Mouse (Mus musculus): ENCODE measurements around the gene Cers6.

The Cers6 gene

DNA sequence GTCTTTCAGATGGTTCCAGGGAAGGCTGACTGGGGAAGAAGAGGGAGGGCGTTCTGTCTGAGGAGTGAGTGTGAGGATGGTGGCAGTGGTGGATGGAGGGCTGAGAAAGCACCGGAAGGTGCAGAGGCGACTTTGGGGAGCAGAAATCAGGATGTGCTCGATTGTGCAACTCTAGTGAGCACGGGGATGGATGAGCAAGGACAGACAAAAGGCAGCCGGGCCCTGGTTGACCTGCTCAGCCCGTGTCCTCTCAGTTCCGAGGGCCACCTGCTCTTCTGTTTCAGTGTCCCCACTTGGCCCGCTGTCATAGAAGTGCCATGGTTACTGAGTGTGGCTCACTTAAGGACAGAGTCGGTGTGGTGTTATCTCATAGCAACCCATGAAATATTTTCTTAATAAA is 99.4 kb downstream of the Cers6 start:
- no peak for DNase-seq (ENCODE audit: low spot score in 2 of 2)

DNA sequence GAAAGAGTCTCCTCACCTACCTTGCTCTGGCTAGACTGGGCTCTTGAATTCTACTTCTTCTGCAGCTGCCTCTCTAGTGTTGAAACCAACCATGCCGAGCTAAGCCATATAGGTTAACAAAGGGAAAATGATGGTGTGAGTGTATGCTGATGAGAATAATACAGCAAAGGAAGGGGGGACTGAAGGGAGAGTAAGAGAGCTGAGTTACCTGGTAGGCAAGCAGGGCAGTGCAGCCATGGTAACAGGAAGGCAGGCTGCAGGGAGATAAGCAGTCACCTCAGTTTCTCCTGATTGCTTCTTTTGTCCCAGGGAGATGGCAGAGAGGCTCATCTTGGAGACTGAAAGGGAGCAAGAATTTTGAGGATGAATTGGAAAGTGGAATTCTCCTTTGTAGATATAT is 105.1 kb downstream of the Cers6 start:
- no peak for DNase-seq (ENCODE audit: low spot score in 2 of 2)

DNA sequence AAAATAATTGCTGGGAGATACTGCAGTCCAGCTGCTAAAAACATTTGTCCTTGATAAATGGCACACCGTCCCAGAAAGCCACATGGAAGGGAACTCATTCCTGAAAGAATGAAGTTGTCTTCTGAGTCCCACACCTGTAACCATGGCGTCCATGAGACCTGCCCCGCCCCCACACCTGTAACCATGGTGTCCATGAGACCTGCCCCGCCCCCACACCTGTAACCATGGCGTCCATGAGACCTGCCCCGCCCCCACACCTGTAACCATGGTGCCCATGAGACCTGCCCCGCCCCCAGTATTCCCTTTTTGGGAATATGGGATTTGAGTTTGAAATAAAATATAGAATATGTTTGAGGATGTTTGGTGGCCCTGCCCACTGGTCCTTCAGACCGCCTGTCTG is 106.8 kb downstream of the Cers6 start:
- DNase-seq (ENCODE audit: low spot score in 2 of 2) = no peak

DNA sequence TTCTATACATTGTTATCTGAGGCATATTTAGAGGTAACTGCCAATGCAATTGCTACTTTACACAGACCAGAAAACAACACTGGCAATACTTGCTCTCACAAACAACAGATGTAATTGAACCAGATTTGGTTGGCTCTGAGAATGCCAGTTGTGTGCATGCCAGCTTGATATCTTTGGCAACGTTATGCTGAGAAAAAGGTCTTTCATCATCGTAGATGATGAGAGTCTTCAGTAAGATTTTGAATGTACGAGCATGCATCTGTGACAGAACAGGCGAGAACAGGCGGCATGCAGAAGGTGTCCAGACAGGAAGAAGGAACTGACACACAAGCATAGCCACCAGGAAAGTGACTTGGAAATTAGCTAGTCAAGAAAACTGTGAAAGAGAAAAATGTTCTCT is 110.6 kb downstream of the Cers6 start:
- DNase-seq (ENCODE audit: low spot score in 2 of 2) = no peak

DNA sequence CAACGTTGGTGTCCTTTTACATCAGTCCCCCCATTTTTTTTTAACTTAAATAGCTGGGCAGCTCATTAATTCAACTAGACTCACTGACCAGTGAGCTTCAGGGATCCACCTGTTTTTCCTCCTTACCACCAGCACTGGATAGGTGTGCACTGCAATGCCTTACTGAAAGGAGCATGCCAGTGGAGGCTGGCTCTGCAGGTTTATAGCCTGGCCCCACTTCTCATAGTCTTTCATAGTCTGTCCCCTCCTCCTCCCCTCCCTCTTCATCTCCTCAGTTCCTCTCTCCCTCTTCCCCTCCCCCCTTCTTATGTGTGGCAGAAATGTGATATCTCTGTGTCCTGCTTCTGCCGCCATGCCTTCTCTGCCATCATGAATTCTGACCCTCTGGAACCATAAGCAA is 112.5 kb downstream of the Cers6 start:
- DNase-seq (ENCODE audit: low spot score in 2 of 2) = no peak

DNA sequence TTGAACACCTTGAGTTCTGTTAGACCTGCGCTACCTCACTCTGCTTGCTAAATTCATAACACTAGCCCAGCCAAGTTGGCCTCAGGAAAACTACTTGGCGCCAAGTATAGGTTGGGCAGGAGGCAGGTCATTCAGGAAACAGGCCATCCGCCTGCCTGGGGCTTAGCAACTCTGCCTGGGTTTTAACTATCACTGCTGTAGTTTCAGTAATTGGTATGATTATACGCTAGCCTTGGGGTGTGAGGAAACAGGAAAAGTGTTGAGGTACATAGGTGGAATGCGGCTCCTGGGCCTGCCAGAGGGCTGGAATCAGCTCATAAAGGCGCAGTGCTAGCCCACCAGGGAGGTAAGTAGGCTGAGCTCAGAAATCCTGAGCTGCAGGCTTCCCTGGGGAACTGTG is 114.0 kb downstream of the Cers6 start:
- no peak for DNase-seq (ENCODE audit: low spot score in 2 of 2)

DNA sequence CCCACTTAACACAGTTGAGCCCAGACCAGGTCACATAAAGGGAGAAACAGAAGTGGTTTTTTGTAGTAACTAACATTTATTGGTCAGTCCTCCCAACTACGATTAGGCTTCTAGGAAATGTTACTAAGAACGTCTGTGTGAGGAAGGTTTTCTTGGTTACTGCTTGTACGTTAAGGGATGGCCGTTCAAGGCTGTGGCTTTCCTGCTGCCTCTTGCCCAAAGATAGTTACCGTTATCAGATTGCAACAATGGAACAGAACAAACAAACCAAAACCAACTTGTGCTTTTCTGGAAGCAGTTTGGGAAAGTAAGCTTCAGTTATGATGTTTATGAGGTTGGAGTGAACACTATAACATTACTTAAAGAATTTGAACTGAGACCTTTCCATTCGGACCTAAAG is 114.5 kb downstream of the Cers6 start:
- no peak for DNase-seq (ENCODE audit: low spot score in 2 of 2)

DNA sequence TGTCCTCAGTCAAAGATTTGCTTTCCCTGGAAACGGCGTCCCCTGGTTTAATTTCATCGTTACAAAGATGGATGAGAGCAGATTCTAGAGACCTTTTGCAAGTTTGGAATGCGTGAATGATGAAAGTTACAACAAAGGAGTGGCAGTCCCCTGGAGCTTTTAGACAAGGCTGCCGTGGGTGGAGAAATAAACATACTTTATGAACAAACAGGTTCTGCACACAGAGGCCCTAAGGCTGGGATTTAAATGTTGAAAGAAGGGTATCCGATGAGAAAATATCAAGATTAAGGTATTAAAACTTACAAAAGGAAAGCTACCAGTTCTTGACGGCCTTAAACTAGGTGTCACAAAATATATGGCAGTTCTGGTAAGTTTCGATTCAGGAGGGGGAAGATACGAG is 117.0 kb downstream of the Cers6 start:
- no peak for DNase-seq (ENCODE audit: low spot score in 2 of 2)

DNA sequence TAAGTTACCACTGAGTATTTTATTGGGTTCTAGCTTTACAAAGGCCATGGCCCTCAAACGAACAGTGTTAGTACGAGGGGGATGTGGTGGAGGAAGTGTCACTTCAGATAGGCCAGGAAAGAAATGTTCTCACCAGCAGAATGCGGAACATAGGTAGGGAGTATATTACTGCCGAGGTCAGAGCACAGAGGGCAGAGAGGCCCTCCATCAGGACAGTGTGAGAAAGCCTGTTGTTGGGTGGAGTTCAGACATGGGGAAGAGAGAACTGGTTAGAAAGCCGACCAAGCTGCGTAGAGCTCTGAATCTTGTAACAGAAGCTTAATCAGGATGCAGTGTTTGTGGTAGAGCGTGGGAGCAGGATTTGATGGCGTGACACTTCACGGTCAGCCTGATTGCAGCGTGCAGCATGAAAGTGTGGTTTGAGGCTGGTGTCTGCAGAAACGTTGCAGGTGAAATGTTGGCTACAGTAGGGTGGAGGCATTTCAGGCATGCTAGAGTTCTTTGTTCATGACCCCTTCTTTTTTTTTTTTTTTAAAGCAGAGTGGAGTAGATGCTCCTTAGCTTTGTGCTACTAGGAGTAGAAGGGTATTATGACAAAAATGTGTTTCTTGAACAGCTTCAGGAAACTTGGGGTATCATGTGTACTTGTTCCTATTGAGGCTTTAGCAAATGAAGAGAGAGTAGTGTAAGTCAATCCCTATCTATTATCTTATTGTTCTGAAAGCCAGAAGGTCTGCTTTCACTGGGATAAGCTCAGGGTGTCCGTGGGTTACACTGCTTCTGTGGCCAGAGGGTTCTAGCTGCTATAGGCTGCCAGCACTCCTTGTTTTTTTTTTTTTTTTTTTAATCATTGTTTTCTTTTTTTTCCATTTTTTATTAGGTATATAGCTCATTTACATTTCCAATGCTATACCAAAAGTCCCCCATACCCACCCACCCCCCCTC is 117.7 kb downstream of the Cers6 start:
- DNase-seq (ENCODE audit: low spot score in 2 of 2) = no peak

DNA sequence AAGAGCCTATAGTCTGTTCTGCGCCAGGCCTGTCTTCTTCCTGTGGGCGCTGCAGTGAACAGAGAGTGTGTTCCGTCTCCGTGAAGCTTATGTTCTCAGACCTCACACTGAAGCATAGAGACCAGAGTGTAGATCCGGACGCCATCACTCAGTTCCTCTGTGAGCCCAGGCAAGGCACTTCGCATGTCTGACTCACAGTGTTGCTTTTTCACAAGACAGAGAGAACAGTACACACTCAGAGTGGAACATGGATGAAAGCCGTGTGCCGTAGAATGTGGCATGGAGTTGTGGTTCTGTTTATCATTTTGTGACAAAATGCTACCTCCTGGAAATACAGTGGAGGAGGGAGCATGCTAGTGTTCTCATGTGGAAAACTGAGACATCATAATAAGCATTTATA is 120.1 kb downstream of the Cers6 start:
- no peak for DNase-seq (ENCODE audit: low spot score in 2 of 2)

DNA sequence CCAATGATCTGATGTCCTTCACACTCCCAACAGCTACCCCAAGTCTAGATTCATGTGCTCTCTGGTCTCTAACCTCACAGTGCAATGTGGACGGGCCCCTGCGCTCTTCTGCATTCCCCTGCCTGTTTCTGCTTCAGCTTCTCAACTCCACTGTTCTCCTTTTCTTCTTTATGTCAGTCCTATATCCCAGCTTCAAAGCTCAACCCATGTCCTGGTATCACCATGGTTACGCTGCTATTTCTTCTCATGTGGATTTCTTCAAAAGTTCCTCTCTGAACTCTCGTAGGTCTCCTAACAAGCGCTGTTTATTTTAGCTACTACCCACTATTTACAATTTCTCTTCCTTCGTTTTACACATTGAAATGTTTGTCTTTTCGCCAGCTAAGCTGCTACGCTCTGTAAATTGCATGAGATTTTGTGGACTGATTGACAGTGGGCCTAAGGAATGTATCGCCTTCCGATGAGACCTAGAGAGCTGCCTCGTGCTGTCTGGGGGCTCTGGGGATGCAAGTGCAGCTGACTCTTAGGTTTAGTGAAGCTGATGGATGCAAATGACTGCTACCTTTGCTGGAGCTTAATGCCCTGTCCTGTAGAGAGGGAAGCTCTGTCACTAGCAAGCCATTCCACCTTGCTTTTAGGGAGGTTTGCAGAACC is 120.6 kb downstream of the Cers6 start:
- DNase-seq (ENCODE audit: low spot score in 2 of 2) = no peak

DNA sequence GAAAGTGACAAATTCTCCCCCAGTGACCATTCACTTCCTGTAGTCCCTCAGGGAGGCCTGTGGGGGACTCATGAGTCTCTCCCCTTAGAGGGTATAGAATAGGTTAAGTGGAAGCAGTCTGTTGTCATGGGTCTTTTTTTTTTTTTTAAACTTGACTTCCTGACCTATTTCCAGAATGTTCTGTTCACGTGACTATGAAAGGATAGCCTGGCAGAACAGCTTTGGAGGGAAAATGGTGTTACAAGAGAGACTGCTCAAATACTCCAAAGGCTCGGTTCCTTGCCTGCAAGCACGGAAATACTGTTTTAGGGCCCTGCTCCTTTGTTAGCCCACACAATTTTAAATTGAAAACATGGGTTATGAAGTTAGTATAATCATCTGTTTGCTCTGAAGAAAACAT is 121.7 kb downstream of the Cers6 start:
- no peak for DNase-seq (ENCODE audit: low spot score in 2 of 2)

DNA sequence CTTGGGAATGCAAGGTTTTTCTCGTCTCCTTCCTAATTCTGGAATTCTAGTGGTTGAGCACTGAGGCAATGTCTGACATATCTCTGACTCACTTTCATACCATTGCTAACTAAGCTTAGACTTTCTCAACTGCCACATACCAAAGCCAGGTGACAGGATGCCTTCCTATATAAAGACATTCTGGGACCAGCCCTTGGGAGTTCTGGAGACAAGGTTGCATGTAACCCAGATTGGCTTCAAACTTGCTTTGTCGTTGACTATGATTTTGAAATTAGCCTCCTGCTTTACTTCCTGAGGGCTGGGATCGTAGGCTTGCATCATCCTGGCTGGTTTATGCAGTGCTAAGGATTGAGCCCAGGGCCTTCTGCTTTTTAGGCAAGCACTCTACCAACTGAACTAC is 122.2 kb downstream of the Cers6 start:
- DNase-seq (ENCODE audit: low spot score in 2 of 2) = no peak

DNA sequence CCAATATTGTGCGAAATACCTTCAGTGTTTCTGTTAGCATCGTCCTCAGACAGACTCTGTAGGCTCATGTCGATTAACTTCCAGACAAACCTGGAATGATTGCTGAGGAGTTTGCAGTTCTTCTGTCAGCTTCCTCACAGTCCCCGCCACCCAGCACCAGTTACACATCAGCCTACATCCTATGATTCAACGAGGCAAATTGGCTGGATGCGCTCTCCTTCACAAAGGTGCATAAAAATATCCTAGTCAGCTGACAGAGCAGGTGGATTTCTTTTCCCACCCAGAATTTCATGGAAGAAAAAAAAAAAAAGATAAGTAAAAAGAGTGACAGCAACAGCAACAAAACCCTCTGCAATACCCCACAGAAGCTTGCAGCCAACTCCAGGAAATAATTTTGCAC is 127.9 kb downstream of the Cers6 start:
- DNase-seq (ENCODE audit: low spot score in 2 of 2) = no peak

DNA sequence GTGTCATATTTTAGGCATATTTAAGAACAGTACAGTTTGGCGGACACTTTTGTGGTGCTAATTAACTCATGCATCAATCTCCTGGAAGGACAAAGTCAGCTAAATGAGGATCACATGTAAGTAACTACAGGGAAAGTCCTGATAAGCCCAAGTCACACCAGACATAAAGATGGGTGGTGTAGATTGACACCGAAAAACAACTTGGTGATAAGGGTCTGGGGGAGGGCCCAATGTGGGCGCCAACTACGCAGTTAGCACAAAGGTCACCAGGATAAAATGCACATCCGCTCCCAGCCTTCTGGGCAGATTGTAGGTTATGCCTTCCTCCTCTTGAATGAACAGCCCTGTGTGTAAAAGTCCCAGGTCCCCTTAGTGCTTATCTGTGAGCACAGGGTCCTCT is 131.4 kb downstream of the Cers6 start:
- no peak for DNase-seq (ENCODE audit: low spot score in 2 of 2)

DNA sequence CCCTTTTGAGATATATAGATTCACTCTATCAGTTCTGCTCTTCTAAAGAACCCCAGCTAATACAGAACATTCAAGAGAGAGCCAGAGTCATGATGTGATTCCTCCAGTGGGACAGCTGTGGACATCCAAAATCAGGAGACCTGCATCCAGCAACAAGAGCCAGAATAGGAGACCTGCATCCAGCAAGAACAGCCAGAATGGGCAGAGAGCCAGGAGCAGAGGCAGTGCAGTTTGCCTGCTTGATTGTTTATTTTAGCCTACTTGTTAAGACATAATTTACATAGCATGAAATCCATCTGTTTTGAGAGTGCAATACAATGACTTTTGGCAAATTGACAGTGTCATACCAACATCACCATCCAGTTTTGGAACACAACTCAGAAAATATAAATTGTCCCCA is 133.2 kb downstream of the Cers6 start:
- DNase-seq (ENCODE audit: low spot score in 2 of 2) = no peak

DNA sequence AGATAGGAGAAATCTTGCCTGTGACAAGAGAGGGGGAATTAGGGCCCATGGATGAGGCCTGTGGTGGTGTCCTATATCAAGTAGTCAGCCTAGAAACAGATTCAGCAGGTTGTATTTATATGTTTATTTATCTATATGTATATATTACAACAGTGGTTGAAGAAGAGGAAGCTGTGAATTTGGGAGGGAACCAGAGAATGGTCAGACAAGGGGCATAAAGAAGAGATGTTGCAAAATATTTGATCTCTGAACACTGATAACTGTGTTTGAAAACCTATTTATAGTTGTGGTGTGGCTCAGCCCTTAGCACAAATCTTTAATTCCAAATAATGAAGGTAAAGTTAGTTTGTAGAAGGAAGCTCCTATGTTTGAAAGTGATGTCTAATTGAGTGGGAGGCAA is 134.5 kb downstream of the Cers6 start:
- DNase-seq (ENCODE audit: low spot score in 2 of 2) = no peak

DNA sequence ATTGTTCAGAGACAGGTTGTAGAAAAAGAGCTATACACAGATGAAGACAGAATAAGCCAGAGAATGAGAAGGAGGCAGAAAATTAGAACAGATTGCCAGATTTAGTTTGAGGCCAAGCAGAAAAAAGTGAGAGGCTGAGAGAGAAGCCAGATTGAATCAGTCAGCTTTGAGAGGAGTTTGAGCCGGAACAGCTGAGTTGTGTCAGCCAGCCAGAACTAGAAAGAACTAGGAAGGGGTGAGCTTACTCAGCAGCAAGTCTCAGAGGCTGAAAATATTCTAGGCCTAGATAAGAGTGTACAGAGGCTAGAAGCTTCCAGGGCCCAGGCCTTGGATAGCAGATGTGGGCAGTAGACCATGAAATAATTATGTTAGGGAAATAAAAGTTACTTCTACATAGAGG is 135.0 kb downstream of the Cers6 start:
- no peak for DNase-seq (ENCODE audit: low spot score in 2 of 2)

DNA sequence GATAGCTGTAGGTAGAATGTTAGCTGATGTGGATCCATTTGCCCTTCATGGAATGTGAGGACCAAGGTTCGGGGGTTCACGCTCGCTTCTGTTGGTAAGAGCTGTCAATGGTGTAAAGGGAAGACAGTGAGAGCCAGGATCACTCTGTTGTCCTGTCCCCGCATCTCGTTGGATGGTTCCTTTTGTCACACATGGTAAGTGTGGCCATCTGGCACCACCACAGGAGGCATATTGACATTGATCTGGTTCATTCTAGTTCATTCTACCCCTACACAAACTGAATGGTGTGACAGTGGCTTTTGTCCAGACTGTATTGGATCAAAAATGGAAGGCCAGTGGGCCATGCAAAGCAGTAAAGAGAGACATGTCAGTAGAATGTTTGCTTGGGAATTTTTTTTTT is 142.8 kb downstream of the Cers6 start:
- no peak for DNase-seq (ENCODE audit: low spot score in 2 of 2)

DNA sequence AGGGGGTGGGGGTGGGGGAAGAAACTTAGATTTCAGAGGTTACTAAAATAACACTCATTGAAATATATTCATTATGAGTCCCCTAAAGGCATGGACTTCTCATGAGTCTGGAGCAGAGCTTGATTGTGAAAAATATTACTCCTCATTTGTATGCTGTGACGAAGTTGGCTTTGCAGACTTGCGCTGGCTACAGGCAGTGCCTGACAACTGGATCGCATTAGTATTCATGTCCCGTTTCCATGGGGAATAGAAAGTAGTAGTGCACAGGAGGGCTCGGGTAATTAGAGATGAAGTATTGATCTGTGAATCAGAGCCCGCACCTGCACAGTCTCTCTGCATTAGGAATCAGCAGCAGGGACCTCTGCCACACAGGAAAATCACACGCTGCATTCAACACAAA is 150.2 kb downstream of the Cers6 start:
- no peak for DNase-seq (ENCODE audit: low spot score in 2 of 2)

DNA sequence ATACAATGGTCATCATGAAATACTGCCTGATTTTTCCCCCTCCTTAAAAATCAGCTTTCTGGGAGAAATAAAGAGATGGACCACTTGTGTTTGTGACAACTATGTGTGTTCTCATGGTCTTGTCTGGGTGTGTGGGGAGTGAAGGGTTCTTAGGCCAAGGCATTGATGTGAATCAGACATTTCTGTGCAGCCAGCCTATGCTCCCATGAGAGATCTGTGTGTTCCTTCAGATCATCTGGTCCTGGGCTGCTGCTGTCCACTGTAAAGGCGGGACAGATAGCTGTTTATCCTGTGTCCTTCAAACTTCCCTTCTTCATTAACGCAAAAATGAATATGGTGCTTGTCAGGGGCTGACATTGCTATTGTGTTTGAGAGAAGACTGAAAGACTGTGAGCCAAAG is 150.6 kb downstream of the Cers6 start:
- DNase-seq (ENCODE audit: low spot score in 2 of 2) = no peak

DNA sequence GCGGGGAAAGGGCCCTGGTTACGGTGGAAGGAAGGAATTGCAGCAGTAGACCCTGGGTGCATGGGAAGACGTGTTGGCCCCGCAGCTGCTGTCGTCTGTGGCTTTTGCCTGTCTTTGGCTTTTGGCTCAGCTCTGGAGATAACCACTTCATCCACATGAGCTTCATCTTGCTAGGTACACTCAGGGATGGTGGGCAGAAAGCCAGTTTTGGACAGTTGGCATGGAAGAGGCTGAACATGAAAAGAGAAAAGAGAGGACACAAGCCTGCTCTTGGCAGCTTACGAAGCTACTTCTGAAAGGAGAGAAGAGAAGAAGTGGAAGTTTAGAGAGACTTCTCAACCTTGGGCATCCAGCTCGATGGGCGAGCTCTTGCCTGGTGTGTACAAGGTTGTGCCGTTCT is 153.0 kb downstream of the Cers6 start:
- no peak for DNase-seq (ENCODE audit: low spot score in 2 of 2)

DNA sequence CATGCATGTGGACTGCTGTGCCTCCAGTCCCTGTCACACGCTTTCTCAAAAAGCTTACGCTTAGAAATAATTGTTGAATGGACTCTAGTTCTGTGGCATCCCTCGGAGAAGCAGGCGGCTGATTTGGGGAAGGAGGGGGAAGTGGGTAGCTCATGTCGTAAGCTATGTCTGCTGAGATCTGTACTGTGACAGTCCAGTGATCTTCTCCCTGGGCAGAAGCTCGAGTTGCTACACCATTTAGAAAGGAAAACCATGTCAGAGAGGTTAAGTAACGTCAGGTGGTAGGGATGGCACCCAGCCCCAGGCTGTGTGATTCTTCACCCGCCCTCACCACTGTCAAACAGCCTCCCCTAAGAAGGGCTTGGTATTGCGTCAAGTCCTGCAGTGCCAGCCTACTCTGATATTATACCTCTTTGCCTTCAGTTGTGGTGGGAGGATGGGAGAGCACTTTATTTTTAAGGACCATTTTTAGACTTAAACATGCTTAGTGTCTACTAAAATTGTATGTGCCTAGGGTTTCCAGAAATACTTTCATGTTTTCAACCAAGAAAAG is 154.0 kb downstream of the Cers6 start:
- DNase-seq (ENCODE audit: low spot score in 2 of 2) = no peak

All from spleen, postnatal 14 days (tissue).